Mouse (Mus musculus): Measurements from ENCODE around the gene Exosc3. TPM values are rescaled to one million over a fixed set of nuclear protein-coding genes. Genes with fewer than 3 reads are reported as not detected.
A peak's percentile ranks its signal among the peaks of the same experiment; 100 is the strongest.

The Exosc3 gene
- polyA plus RNA-seq, 1 experiment from 2014 or later = 43.7 TPM

- TF ChIP-seq EP300 (optimal IDR thresholded peaks at IDR 0.05) = no peak
- no peak for TF ChIP-seq CTCF (IDR thresholded peaks at IDR 0.05; ENCODE audit: low read depth)
- WGBS = 76% methylated on average over 10 of the region's 10 CpGs
- ATAC-seq (ENCODE audit: low FRiP score, low TSS enrichment) (peak; percentile 65; the same call in 1 of the 2 replicates), DNase-seq (ENCODE audit: low spot score) (peak; percentile 29)
- Histone ChIP-seq H3K4me3 (ENCODE audit: low read depth, low read length) (no peak overlapping the region), H3K36me3 (ENCODE audit: control insufficient read depth, insufficient read depth, low read length) (no peaks in the 10 kb centered on the region), H3K27me3 (ENCODE audit: control insufficient read depth, insufficient read depth, low read length) (no peaks in the 10 kb centered on the region), H3K9me3 (ENCODE audit: control insufficient read depth, low read length) (no peaks in the 10 kb centered on the region), H3K4me2 (replicated peaks; ENCODE audit: low read depth) (no peak overlapping the region), H3K9ac (ENCODE audit: low read length) (no peak overlapping the region), H3K4me1 (replicated peaks; ENCODE audit: control insufficient read depth, insufficient read depth) (no peaks in the 10 kb centered on the region), H3K27ac (replicated peaks) (no peak overlapping the region)
These were observed 71.5 kb downstream of the Exosc3 start for GRCm38 (mm10) chr4:45271041-45271452.

GRCm38 (mm10) chr4:45267883-45268282 lies 74.6 kb downstream of the Exosc3 start:
- H3K27me3 ChIP-seq (ENCODE audit: control insufficient read depth, insufficient read depth, low read length) = no peaks in the 10 kb centered on the region
- no peaks in the 10 kb centered on the region for H3K4me1 ChIP-seq (replicated peaks; ENCODE audit: control insufficient read depth, insufficient read depth)
- no peak overlapping the region for H3K4me3 ChIP-seq (ENCODE audit: low read depth, low read length)
- no peak overlapping the region for H3K4me2 ChIP-seq (replicated peaks; ENCODE audit: low read depth)
- H3K27ac ChIP-seq (replicated peaks) = no peak overlapping the region
- no peak for ATAC-seq (ENCODE audit: low FRiP score, low TSS enrichment)
- H3K36me3 ChIP-seq (ENCODE audit: control insufficient read depth, insufficient read depth, low read length) = no peaks in the 10 kb centered on the region
- no peak overlapping the region for H3K9ac ChIP-seq (ENCODE audit: low read length)
- no peak for DNase-seq (ENCODE audit: low spot score)
- TF ChIP-seq EP300 (optimal IDR thresholded peaks at IDR 0.05) = no peak
- no peak for TF ChIP-seq CTCF (IDR thresholded peaks at IDR 0.05; ENCODE audit: low read depth)
- WGBS = 49% methylated on average over 3 of the region's 3 CpGs
- H3K9me3 ChIP-seq (ENCODE audit: control insufficient read depth, low read length) = no peaks in the 10 kb centered on the region

Other genes with a start within 250 kb of the Exosc3 start
- 243 and 257 TPM in 2 replicates for gene Tomm5, start 234.6 kb downstream of the Exosc3 start, polyA plus RNA-seq (2015; fragmentation: Nextera tagmentation; extraction: Ambion mirVana)
- 1.1 and 1.3 TPM in 2 replicates for gene Frmpd1, start 157.9 kb downstream of the Exosc3 start, polyA plus RNA-seq (2015; fragmentation: Nextera tagmentation; extraction: Ambion mirVana)
- gene Trmt10b, start 45.6 kb downstream of the Exosc3 start, polyA plus RNA-seq (2015; fragmentation: Nextera tagmentation; extraction: Ambion mirVana) = 10.7 and 10.9 TPM in 2 replicates
- 9.1 and 10.5 TPM in 2 replicates for gene Dcaf10, start 631 bp downstream of the Exosc3 start, polyA plus RNA-seq (2015; fragmentation: Nextera tagmentation; extraction: Ambion mirVana)
- gene Slc25a51, start 66.0 kb upstream of the Exosc3 start, polyA plus RNA-seq (2015; fragmentation: Nextera tagmentation; extraction: Ambion mirVana) = 39.9 and 40.5 TPM in 2 replicates
- gene Shb, start 189.7 kb upstream of the Exosc3 start, polyA plus RNA-seq (2015; fragmentation: Nextera tagmentation; extraction: Ambion mirVana) = 5.5 and 6.9 TPM in 2 replicates

Measured in stomach, postnatal 0 days (tissue).